Mouse (Mus musculus) adrenal gland, adult 2 months (tissue): ENCODE data around the gene Slc26a11. TPM values are rescaled to one million over a fixed set of nuclear protein-coding genes. Genes with fewer than 3 reads are reported as not detected.

ENCODE experiments used
- DNase-seq: peaks from one replicate; pipeline ENCODE4 v3.0.0; 2021
- long read RNA-seq: library from polyadenylated mRNA; stranded (forward); transcript quantifications from one replicate; pipeline ENCODE4 v2.0.0, GENCODE M21; 2021
- polyA plus RNA-seq: library from polyadenylated mRNA; depleted of rRNA; stranded (reverse); fragments of >200 nt; gene quantifications from 2 replicates; pipeline ENCODE4 v1.2.3, GENCODE M21; 2012; rRNA removed
- total RNA-seq, 2 experiments: library from RNA; stranded (reverse); gene quantifications; 2 replicates each; pipeline ENCODE4 v1.2.3; 2021

Gene Slc26a11
- 1 to 10 TPM; 5.1 to 6.9 TPM for total RNA-seq
- 22.6 and 26.9 TPM in 2 replicates for polyA plus RNA-seq
- long read RNA-seq, partial matches to known transcripts: 1 of 6 reads
- long read RNA-seq, other reads (novel, unspliced or antisense): 2 of 6 reads

DNA sequence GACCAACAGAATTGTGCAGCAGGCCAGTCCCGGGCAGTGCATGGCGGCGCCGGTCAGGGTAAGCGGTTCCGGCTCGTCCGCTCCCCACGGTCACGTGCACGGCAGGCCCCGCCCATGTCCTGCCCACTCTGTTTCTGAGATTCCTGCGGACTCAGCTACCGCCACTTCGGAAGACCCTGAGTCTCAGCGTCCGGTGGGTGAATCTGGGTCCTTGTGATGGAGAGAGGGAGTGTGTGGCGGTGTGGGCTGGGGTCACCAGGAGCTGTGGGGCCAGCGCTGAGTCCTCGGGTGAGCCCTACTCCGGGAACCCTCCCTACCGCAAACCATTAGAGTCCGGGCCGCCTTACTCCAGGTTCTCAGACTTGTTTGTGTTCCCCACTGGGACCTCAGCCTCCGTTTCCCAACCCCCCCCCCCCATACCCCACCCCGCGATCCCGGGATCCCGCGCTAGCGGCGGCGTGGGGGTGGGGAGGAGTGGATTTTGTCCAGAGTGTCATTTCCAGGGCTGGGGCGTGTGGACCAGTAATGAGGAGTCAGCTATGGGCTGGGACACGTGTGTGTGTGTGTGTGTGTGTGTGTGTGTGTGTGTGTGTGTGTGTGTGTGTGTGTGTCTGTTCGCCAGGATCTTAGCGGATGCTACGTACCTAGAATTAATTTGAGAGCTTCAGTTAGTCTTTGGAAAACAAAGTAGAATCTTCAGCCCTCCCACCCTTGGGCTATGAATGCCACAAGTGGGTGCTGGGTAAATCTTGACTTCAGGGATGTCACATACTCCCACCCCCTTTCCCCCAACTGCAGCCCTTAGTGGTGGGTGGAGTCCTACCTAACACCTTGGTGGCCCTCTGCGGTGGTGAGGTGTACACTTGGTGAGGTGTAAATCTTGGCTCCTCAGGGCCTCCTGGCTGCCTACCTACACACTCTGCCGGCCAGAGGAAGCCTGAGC lies at the start of gene Slc26a11, which contains the start of gene Sgsh:
Gene Slc26a11, plus strand, starts transcription at position 115 of the 943 bp plus-strand sequence.
Gene Sgsh, minus strand, starts transcription at position 94 of the 943 bp plus-strand sequence.
- DNase-seq: peak; percentile 95

DNA sequence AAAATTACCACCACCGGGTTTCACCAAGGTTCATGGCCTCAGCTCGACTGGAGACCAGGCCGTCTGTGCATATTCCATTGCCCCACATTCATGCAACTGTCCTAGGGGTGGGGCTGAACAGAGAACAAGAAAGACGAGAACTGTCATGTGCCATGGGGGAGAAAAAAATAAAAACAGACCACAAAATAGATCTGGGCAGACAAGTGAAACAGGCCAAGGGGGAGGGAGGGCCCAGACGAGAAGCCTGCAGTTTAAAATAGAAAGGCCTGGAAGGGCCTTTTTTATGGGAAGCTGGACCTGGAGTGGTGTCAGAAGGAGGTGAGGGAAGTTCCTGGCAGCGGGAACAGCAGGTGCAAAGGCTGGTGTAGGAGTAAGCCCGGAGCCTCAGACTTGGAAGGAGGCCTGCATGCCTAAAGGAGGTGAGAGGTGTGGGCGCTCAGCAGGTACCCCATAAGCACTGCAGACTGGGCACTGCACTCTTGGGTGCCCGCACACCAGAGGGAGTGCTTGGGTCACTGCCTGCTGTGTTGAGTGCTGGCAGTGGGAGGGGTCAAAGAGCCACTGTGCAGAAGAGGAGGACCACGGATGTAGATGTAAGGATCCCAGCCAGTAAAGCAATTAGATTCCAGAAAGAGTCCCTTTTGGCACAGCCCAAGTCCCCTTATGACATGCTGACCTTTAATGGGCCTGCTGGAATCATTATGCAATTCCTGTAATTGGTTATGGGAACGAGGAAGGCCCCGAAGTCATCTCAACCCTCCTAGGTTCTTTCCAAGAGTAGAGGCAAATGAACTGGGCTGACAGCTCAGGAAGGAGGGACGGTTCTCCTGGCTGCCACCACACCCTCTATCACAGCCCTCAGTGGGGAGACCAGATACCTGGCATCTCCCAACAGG lies 48.3 kb upstream of the Slc26a11 start:
- DNase-seq: no peak

DNA sequence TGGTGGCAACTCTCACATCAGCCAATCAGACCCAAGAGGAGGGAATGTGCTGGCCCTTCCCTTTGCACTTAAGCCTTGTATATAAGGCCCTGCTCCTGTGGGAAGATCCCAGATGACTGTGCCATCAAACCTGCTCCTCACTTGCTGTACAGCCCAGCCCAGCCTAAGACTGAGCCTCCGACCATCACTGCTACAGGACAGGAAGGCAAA lies 47.8 kb upstream of the Slc26a11 start, which contains the start of gene Card14:
Gene Card14, plus strand, starts transcription at position 111 of the 210 bp plus-strand sequence.
- DNase-seq: no peak

DNA sequence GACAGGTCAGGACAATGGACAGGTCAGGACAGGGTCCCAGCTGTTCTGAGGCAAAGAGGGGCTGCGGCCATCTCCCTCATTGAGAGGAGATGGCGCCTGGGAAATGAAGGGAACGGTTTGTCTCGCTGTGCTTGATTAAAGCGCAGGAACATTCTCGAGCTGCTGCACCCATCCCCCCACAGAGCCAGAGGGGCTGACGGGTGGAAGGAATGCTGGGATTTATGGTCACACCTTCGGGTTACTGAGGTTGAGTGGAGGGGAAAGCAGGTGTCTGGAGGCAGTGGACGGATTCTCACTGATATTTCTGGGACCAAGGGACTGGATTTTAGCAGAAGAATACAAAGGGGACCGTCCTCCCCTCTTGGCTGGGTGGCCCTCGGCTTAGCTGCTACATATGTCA lies 47.4 kb upstream of the Slc26a11 start:
- DNase-seq: no peak

DNA sequence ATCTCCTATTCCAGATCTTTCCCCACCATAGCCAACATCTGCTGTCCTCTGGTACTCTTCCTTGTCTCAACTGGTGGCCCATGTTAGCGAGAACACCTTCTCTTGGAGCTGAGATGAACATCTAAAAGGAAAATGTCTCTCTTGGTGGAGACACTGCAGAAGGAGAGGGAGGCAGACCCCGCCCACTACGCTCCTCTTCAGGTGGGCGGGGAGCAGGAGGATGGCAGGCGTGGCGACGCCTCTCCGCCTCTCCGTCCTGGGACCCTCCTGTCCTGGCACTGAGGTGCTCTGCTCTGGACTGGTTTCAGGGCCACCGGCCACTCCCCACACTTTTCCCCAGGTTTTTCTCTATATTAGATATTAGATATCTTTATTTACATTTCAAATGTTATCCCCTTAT lies 44.7 kb upstream of the Slc26a11 start:
- DNase-seq: no peak

DNA sequence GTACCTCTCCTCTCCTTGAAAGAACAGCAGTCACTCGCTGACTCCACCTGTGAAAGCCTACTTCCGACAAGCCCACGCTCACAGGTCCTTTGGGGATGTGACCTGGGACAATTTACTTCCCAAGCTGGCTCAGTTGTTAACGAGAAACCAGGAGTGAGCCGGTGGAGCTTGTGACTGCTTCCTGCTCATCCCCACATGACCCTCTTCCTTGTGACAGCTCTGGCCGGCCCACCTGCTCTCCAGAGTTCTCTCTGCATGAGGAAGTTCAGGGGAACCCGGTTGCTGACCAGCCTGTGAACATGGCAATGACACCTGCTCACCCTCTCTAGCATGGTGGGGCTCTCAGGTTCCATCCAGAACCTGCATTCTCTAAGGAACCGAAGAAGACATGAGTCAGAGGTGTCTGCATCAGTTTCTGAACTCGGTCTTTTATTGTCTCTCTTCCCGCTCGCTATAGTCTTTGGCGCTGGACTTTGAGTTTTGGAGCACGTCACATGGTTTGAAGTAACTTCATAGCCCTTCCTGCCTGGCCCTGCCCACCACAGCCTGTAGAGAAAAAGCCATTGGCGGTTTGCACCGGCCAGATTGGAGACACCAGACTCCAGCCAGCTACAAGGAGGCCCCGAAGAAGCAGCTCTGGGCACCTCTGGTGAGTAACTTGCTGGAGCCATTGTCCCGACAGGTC lies 41.0 kb upstream of the Slc26a11 start:
- DNase-seq: no peak

DNA sequence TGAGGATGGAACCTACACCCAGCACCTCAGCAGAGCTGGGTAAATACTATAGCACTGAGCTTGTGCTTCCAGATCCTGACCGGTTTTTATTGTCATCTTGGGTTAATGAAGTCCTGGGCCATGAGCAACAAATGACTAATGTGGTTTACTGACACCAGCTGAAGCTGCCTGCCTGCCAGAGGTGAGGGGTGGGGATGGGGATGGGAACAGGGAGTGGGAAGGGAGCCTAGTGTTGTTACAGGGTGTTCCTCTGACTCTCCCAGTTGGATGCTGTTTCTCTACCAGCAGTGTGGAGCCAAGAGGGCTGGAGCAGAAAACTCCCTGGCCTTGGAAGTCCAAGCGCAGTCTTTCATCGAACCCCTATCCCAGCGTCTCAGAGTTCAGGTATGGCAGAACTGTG lies 38.6 kb upstream of the Slc26a11 start:
- no peak for DNase-seq

DNA sequence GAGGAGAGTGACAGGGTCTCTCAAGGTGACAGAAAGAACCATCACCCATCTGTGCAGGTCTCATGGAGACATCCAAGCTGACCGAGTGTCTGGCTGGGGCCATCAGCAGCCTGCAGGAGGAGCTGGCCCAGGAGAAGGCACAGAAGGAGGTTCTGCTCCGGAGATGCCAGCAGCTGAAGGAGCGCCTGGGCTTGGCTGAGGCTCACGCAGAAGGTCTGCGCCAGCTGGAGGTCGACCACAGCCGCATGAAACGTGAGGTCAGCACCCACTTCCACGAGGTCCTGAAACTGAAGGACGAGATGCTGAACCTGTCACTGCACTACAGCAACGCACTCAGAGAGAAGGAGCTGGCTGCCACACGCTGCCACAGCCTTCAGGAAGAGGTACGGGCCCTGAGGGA lies 32.8 kb upstream of the Slc26a11 start:
- DNase-seq: no peak

DNA sequence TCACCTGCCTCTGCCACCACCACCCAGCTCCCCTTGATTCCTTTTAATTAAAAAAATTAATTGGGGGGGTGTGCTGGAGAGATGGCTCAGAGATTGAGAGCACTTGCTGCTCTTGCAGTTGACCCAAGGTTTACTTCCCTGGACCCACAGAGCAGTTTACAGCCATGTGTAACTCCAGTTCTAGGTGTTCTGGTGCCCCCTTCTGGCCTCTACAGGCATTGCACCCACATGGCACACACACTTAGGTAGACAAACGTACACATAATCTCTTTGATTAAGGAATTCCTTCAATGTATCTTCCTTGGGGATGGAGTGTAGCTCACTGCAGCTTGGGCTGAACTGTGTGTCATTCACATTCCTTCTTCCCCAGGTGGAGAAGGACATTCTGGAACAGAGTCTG lies 30.3 kb upstream of the Slc26a11 start:
- DNase-seq: no peak

DNA sequence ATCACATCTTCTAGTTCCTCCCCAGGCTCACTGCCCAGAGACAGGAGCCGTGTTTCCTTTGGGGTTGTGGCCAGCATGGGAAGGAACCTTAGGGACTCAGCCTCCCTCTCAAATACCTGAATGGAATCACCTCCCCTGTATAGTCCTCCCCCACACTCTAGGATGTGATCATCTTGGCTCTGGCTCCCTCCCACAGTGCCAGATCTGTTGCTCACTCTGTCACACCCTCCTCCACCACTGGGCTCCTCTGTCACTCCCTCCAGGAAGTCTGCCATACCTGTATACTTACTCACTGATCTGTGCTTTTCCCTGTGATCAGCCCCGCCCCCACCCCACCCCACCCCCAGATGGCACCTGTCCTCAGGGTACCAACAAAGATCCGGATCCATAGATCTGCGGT lies 24.8 kb upstream of the Slc26a11 start:
- DNase-seq: no peak

DNA sequence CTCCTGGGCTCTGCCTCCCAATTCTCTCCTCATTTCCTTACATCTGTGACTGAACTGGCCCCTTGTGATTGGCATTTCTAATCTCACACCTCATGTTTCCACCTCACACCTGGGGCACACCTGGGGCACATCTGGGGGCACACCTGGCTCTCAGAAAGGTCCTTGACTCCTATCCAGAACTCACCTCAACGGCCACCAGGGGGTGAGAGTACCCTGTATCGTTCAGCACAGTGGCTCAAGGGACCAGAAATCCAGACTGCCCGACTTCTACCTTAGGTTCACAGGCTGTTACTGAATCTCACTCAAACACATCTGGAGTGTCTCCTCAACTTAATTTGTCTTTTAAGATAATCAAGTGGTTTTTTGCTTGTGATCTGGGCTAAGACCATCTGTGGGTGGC lies 23.4 kb upstream of the Slc26a11 start:
- DNase-seq: no peak

DNA sequence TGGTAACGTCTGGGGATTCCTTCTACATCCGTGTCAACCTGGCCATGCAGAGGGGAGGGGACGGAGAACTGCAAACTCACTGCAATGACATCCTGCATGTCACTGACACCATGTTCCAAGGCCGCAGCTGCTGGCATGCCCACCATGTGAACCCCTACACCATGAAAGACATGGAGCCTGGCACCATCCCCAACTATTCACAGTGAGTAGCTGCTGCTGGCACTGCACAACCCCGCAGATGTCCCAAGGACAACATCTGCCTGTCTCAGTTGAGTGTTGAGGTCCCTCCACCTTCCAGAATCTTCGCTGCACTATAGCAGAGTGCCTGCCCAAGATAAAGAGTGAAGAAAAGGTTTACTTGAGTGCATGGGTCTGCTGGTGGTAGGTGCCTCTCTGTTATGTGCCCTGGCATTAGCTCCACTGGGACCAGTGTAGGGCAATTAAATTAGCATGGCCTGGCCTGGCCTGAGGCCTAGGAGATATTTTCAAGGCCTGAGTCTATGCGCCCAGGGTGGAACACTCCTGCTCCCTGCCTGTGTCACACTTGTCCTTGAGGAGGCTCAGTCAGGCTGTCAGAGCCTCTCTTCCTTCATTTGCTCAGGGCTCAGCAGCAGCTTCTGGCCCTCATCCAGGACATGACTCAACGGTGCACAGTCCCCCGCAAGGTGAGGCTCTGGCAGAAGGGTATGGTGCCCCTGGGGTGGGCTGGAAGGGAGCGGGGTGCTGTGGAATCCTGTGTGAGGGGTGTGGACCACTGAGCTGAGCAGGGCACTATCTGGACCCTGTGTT lies 16.9 kb upstream of the Slc26a11 start:
- peak; percentile 91 for DNase-seq

DNA sequence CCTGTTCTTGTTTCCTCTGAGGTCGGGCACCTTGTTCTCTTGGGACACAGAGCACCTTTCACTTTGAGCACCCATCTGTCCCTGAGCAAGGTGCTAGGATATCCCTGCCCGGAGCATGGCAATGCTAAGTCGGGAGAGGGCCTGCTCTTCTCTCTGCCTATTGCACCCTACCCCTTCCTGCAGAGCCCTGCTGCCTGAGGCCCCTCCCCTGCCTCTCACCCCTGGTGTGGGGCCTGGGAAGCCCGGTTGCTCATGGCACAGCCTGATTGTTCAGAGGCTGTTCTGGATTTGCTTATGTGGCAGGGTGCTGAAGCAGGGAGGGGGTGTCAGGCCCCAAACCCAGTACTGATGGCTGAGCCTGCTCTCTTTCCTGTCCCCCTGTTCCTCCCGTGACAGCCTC lies 16.2 kb upstream of the Slc26a11 start:
- no peak for DNase-seq

DNA sequence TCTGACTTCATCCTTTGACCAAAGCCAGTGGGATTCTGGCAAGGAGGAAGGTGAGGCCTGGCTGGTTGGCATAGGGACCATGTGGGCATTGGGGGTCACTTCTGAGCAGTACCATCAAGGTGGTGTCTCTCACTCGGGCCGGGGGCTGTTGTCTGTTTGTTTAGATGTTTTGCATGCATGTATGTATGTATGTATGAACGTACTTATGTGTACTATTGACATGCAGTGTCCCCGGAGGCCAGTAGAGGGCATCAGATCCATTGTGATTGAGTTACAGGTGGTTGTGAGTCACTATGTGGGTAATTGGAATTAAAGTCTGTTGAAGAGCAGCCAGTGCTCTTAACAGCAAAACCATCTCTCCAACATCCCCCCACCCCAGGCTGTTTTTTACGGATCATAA lies 15.7 kb upstream of the Slc26a11 start:
- peak; percentile 77 for DNase-seq

DNA sequence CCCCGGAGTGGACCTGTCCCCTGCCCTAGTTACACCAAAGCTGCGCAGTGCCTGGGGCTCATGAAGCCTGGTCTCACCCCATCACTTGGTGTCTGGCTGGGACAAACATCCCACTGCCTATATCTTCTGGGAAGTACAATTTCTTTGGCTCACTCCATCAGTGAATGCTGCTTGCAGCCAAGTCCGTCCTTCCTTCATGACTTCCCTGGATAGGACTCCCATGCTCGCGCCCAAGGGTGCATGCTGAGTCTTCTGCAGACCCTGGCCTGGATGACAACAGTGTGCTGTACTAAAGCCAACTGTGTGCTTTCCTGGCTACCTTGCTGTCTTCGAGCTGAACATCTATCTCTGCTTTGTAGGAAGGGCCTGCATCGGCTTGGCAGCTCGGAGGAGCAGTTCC lies 11.2 kb upstream of the Slc26a11 start:
- DNase-seq: no peak

DNA sequence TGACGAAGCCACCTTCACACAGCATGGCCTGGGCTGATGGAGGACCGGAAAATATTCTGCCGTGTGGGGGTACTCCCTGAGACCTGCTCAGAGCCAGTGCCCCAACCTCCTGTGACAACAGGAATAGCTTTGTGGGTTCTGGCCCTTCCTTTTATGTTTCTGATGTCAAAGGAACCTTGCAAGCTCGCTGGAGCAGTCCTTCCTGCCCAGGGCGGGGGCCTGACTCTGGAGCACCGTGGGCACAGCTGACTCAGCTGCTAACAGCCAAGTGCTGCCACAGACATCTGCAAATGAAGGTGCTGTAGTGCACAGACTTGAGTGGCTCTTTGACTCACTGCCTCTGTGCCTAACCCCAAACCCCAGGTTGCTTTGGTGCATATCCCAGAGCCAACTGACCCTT lies 10.5 kb upstream of the Slc26a11 start:
- DNase-seq: no peak

DNA sequence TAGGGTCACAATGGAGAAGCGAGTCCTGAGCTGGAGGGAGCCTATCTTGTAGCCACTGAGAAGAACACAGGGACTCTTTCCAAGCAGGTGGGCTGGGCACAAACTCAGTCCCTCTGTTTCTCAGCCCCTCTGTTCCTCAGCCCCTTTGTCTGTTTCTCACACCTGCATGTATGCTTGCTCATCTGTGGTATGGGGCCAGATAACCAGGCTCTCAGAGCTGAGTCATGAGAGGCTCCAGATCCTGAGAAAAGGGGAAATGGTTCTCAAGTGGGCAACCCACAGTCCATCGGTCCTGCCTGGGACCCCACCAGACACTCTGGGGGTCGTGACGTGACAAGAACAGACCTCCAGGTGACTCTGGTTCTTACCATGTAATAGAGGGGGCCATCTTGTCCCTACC lies 8.2 kb upstream of the Slc26a11 start:
- DNase-seq: no peak

DNA sequence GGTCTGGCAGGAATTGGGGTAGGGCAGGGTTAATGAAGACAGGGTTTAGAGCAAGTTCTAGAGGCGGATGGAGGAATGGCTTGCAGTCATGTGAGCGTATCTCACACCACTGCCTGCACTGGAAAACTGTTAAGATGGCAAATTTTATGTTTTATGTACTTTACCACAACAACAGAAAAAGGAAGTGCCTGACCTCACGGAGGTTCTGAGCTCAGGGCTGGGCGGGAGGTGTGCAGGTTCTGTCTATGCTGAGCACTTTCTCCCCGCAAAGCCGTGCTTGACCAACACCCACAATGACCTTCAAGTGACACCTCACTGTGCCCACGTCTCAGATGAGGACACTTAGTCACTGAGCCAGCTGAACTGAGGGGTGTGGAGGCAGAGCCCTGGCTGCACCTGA lies 3.2 kb upstream of the Slc26a11 start:
- no peak for DNase-seq

DNA sequence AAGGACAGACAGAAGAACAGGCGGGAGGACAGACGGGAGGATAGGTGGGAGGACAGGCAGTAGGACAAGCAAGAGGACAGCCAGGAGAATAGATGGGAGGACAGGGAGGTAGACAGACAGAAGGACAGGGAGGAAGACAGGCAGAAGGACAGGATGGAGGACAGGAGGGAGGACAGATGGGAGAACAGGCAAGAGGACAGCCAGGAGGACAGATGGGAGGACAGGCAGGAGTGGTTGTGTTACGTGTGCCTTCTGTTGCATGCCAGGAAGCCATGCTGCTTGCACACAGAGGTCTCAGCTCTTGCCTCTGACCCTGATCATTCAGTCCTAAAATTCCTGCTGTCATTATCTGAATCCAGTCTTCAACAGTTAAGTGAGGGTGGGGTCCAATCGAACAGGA lies 1.4 kb upstream of the Slc26a11 start:
- no peak for DNase-seq

DNA sequence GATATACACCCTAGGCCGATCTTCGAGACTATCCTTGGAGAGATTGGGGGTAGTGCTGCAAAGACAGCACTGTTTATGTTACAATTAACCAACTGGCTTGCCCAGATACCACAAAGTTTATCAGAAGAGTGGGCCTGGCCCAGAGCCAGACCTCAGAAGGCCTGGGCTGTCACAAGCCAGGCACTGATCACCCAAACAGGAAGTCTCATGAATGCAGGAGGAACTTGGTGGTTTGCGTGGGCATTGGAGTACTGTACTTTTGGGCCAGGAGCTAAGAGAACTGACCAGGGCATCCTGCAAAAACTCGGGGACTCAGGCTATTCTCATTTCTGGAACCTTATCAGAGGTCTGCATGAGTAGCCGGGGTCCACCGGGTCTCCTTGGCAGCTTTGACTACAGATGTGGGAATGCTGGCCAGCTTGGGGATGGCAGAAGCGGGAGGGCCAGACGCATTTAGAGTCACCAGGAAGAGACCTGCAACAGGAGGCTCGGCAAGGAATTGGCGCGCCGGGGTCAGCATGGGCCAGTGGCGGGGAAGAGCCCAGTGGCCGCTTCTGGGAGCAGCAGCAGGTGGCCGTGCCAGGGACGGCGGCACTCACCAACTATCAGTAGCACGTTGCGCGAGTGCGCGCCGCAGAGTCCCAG lies 437 bp upstream of the Slc26a11 start:
- DNase-seq: peak; percentile 58

DNA sequence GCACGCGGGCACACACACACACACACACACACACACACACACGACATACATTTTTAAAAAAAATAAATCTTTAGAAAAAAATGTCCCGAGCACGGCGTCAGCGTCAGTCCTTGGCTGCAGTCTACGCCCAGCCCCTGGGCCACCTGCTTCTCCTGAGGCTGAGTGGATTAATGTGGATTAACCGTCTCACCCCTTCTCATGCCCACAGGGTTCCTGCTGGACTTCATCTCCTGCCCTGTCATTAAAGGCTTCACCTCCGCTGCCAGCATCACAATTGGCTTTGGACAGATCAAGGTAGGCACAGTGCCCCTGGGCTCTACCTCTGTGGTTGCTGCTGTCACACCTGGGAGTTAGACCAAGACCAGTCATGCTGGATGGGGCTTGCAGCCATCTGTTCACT lies 3.7 kb downstream of the Slc26a11 start:
- DNase-seq: no peak
